Mouse (Mus musculus) kidney, embryonic 16.5 days (tissue): Measurements from ENCODE around the gene Dip2b. TPM values are rescaled to one million over a fixed set of nuclear protein-coding genes. Genes with fewer than 3 reads are reported as not detected.

Experiments used
- ATAC-seq: fragments of 200-750 bp; cut with Nextera tagmentation; 2 replicates; pipeline ENCODE4 v1.8.0; 2017; ENCODE audit warnings: moderate TSS enrichment; ENCODE audit not compliant: low FRiP score, low TSS enrichment
- H3K27ac ChIP-seq: fragments of 300-500 bp; sonication (generic); 2 replicates; pipeline ENCODE4 v1.5.1; 2014; ENCODE audit warnings: low read length
- H3K27me3 ChIP-seq: fragments of 300-500 bp; sonication (generic); 2 replicates; pipeline ENCODE4 v1.6.1; 2014; ENCODE audit warnings: low read length, control low read depth, mixed read lengths; ENCODE audit not compliant: insufficient read depth
- H3K36me3 ChIP-seq: fragments of 300-500 bp; sonication (generic); 2 replicates; pipeline ENCODE4 v1.6.1; 2014; ENCODE audit warnings: low read length, control low read depth, mixed read lengths; ENCODE audit not compliant: insufficient read depth
- H3K4me1 ChIP-seq: fragments of 300-500 bp; sonication (generic); 2 replicates; pipeline ENCODE4 v1.6.1; 2014; ENCODE audit warnings: low read length, control low read depth, mixed read lengths; ENCODE audit not compliant: insufficient read depth
- H3K4me2 ChIP-seq: fragments of 300-500 bp; sonication (generic); replicated peaks from 2 replicates; pipeline ENCODE4 v1.6.1; 2014; ENCODE audit warnings: low read depth, low read length
- H3K4me3 ChIP-seq: fragments of 300-500 bp; sonication (generic); 2 replicates; pipeline ENCODE4 v1.5.1; 2014; ENCODE audit warnings: mild to moderate bottlenecking, low read length
- H3K9ac ChIP-seq: fragments of 300-500 bp; sonication (generic); replicated peaks from 2 replicates; pipeline ENCODE4 v1.6.1; 2014; ENCODE audit warnings: low read length
- H3K9me3 ChIP-seq: fragments of 300-500 bp; sonication (generic); 2 replicates; pipeline ENCODE4 v1.6.1; 2016; ENCODE audit warnings: low read length, control low read depth
- WGBS: fragments of 180-500 bp; shearing (Covaris S2); extraction: QIAGEN DNeasy Blood & Tissue Kit; methylation state at CpG from one replicate; pipeline ENCODE4 v1.1.7; 2014; 5-methylcytosine and 5-hydroxymethylcytosine counted together
- polyA plus RNA-seq: library from polyadenylated mRNA; unstranded; fragments of >200 nt; fragmentation: Nextera tagmentation; extraction: Ambion mirVana; gene quantifications from 2 replicates; pipeline ENCODE4 v1.2.1, GENCODE M21; 2015

The Dip2b gene
- polyA plus RNA-seq: 8.8 and 11.0 TPM in 2 replicates

DNA sequence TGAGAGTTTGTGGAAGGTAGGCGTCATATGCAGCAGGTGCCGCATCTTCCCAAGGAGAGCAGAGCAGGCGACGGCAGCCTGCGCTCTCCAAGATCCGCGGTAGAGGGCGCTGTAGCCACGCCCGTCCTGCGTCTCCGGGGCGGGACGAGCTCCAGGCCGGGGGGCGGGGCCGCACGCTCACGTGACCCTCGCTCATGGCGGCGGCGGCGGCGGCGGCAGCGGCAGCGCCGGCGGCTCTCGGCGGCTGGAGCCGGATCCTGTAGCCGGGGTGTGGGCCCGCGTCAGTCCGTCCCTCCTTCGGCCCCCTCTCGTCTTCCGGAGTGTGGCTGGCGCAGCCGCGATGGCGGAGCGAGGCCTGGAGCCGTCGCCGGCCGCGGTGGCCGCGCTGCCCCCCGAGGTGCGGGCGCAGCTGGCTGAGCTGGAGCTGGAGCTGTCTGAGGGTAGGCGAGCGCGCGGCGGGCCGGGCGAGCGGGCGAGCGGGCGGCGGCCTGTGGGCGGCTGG, at the start of gene Dip2b:
Gene Dip2b, plus strand, starts transcription at position 195 of the 502 bp plus-strand sequence.
- H3K9ac ChIP-seq: peak within 1 kb of the TSS; percentile 95
- no peaks in the 10 kb centered on the region for H3K27me3 ChIP-seq
- H3K4me1 ChIP-seq: peaks cover 26% of the 10 kb centered on the region
- H3K27ac ChIP-seq: peak within 1 kb of the TSS; percentile 94
- H3K36me3 ChIP-seq: no peaks in the 10 kb centered on the region
- no peaks in the 10 kb centered on the region for H3K9me3 ChIP-seq
- peak within 1 kb of the TSS; percentile 70 for H3K4me3 ChIP-seq
- peak within 1 kb of the TSS; percentile 55 for H3K4me2 ChIP-seq
- ATAC-seq: peak; percentile 92
- WGBS: 0% methylated on average over 34 of the region's 68 CpGs

DNA sequence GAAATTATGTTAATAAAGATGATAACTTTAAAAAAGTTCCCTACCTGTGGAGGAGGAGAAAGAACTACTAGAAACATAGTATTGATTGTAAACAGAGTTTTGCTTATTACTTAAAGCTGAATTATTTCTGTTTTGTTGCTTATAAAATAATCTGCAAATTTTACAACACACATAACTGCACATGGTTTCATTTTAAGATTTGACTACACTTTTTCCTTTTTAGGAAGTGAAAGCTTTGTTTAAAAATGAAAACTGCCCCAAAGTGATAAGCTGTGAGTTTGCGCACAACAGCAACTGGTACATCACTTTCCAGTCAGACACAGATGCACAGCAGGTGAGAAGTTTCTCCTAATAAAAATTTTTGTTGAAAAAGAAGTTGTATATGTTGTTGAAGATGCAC, 45.4 kb upstream of the Dip2b start:
- H3K27me3 ChIP-seq: no peaks in the 10 kb centered on the region
- H3K9me3 ChIP-seq: no peaks in the 10 kb centered on the region
- no peaks in the 10 kb centered on the region for H3K4me1 ChIP-seq
- 98% methylated on average over 1 of the region's 1 CpGs for WGBS
- no peak for ATAC-seq
- no peak overlapping the region for H3K27ac ChIP-seq
- no peak overlapping the region for H3K4me3 ChIP-seq
- no peak overlapping the region for H3K9ac ChIP-seq
- no peak overlapping the region for H3K4me2 ChIP-seq
- H3K36me3 ChIP-seq: peaks cover 41% of the 10 kb centered on the region

DNA sequence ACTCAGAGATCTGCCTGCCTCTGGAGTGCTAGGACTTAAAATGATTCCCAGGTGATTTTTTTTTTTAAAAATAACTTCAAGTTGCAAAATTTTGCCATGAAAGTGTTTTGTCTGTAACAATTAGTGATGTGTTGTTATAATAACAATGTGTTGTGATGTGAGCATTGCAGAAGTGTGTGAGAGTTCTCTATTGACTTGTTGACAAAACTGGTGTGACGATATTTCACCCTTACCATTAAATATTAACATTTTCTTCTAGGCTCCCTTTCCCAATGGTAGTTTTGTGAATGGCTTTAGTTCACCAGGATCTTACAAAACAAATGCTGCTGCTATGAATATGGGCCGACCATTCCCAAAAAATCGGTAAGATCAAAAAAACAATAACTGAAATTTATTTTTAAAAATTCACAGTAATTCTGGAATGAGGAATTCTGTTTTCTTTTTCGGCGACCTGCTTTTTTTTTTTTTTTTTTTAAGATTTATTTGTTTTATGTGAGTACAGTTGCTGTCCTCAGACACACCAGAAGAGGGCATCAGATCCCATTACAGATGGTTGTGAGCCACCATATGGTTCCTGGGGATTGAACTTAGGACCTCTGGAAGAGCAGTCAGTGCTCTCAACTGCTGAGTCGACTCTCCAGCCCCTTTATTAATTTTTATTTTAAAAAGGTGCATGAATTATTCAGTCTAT, 41.2 kb upstream of the Dip2b start:
- H3K4me3 ChIP-seq: no peak overlapping the region
- peaks cover 46% of the 10 kb centered on the region for H3K36me3 ChIP-seq
- WGBS: 87% methylated on average over 6 of the region's 6 CpGs
- H3K9ac ChIP-seq: no peak overlapping the region
- no peak overlapping the region for H3K27ac ChIP-seq
- H3K4me1 ChIP-seq: no peaks in the 10 kb centered on the region
- no peaks in the 10 kb centered on the region for H3K9me3 ChIP-seq
- no peak overlapping the region for H3K4me2 ChIP-seq
- no peaks in the 10 kb centered on the region for H3K27me3 ChIP-seq
- no peak for ATAC-seq

DNA sequence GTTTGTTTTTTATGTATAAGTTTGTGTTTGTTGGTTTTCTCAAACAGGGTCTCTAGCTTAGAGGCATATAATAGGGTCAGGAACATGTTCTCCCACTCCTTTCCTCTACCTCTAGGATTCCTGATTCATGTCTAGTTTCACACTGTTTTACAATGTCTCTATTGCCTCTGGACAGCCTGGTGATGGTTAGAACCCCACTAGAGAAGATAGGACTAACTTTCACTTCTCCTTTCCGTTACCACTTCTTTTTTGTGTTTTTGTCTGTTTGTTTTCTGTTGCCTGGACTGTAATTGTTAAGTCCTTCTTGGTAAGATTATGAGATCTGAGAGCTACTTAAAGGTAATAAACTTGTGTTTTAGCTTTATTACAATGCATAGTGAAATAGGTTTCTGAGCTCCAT, 39.1 kb upstream of the Dip2b start:
- Histone ChIP-seq H3K36me3 (peaks cover 48% of the 10 kb centered on the region), H3K4me2 (no peak overlapping the region), H3K27ac (no peak overlapping the region), H3K4me1 (no peaks in the 10 kb centered on the region), H3K4me3 (no peak overlapping the region), H3K9ac (no peak overlapping the region), H3K9me3 (no peaks in the 10 kb centered on the region), H3K27me3 (no peaks in the 10 kb centered on the region)
- WGBS: 90% methylated on average over 1 of the region's 1 CpGs
- ATAC-seq: no peak

DNA sequence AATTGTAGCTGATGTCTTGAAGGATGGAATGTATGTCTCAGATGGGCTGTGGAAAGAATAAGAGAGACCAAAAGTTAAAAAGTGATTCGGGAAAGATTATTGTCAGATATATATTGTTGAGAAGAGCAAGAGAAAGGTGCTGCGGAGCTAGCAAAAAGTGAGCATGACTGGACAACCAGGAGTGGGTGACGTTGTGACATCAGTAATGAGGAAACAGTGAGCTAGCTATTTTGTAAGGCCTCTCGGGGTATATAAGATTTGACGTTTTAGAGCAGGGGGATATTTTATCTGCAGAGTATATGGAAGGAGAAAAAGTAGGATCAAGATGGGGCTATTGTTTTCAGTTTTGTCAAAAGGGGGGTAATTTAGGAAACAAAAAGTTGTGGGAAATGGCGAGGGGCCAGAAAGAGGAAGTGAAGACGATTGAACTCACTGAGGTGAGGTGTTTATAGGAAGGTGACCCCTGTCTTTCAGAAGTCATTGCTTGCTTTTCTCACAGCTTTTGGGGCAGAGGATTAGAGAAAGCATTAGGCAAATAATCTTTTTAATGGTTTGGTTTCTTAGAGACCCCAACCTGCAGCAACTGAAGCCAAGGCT, 33.7 kb upstream of the Dip2b start:
- Histone ChIP-seq H3K27me3 (no peaks in the 10 kb centered on the region), H3K4me3 (no peak overlapping the region), H3K27ac (no peak overlapping the region), H3K36me3 (peaks cover 63% of the 10 kb centered on the region), H3K4me2 (no peak overlapping the region), H3K4me1 (no peaks in the 10 kb centered on the region), H3K9ac (no peak overlapping the region), H3K9me3 (no peaks in the 10 kb centered on the region)
- no peak for ATAC-seq
- 84% methylated on average over 7 of the region's 7 CpGs for WGBS

DNA sequence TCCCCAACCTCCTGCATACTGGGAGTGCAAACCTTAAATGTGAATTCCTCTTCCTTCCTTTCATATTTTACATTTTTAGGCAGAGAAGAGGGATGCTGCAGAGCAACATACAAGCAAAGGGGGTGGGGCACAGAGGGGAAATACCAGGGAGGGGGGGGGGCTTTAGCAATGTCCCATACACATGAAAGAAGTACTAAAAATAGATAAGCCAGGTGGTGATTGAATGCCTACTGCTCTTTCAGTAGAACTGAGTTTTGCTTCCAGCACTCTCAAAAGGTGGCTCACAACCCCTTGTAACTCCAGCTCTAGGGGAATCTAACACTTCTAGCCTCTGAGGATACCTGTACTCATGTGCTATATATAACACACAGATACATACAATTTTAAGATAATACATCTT, 32.3 kb upstream of the Dip2b start:
- ATAC-seq: no peak

DNA sequence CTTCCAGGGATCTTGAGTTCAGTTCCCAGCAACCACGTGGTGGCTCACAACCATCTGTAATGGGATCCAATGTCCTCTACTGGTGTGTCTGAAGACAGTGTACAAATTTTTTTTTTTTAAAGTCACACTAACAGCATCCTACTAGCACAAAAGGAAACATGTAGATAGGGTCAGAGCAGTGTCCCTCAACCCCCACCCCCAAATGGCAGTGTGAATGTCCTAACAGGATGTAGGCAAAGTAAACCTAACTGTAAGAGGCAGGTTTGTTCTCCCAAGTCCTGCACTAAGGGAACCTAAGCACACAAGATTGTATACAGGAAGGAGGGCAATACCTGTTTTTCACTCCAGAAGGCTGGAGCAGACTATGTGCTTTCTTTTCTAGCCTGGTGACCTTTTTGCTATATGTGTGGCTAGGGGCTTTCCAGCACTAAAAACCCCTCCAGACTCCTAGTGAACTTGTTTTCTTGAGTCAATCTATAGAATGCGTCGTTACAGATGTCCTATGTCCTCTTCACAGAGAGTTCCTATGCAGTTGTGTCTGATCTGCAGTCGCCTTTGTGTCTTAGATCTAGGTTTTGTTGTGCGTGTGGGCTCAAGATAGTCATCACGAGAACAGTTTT, 20.1 kb upstream of the Dip2b start:
- no peak for ATAC-seq

More for the DNA sequence above, 32.3 kb upstream of the Dip2b start:
- Histone ChIP-seq H3K27ac (no peak overlapping the region), H3K4me2 (no peak overlapping the region), H3K9me3 (no peaks in the 10 kb centered on the region), H3K36me3 (peaks cover 66% of the 10 kb centered on the region), H3K4me3 (no peak overlapping the region), H3K4me1 (no peaks in the 10 kb centered on the region), H3K27me3 (no peaks in the 10 kb centered on the region), H3K9ac (no peak overlapping the region)

DNA sequence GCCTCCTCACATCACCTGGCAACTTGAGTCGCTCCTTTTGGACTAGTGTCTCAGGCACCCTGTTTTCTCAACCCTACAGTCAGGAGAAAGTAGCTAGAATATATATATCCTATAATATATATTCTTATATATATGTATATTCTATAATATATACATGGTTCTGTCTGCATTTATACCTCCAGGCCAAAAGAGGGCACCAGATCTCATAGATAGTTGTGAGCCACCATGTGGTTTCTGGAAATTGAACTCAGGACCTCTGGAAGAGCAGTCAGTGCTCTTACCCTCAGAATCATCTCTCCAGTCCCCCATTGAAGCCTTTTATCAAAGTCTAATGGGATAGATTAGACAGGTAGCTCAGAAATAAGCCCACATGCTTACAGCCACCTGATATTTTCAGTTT, 17.3 kb upstream of the Dip2b start:
- H3K9me3 ChIP-seq: no peaks in the 10 kb centered on the region
- H3K9ac ChIP-seq: no peak overlapping the region
- no peak overlapping the region for H3K4me2 ChIP-seq
- no peak overlapping the region for H3K4me3 ChIP-seq
- no peaks in the 10 kb centered on the region for H3K4me1 ChIP-seq
- H3K36me3 ChIP-seq: 0 out of 2 replicates have a peak, but pooled peaks cover 3% of the 10 kb centered on the region
- no peak for ATAC-seq
- no peak overlapping the region for H3K27ac ChIP-seq
- no peaks in the 10 kb centered on the region for H3K27me3 ChIP-seq
- WGBS: 100% methylated on average over 1 of the region's 1 CpGs

More for the DNA sequence above, 20.1 kb upstream of the Dip2b start:
- no peaks in the 10 kb centered on the region for H3K27me3 ChIP-seq
- 68% methylated on average over 6 of the region's 6 CpGs for WGBS
- no peak overlapping the region for H3K4me2 ChIP-seq
- no peak overlapping the region for H3K4me3 ChIP-seq
- 0 out of 2 replicates have a peak overlapping the region, but pooled peaks have one; percentile 4 for H3K27ac ChIP-seq
- H3K9ac ChIP-seq: no peak overlapping the region
- H3K36me3 ChIP-seq: peaks cover 8% of the 10 kb centered on the region; the same call in 1 of the 2 replicates
- H3K9me3 ChIP-seq: no peaks in the 10 kb centered on the region
- no peaks in the 10 kb centered on the region for H3K4me1 ChIP-seq

DNA sequence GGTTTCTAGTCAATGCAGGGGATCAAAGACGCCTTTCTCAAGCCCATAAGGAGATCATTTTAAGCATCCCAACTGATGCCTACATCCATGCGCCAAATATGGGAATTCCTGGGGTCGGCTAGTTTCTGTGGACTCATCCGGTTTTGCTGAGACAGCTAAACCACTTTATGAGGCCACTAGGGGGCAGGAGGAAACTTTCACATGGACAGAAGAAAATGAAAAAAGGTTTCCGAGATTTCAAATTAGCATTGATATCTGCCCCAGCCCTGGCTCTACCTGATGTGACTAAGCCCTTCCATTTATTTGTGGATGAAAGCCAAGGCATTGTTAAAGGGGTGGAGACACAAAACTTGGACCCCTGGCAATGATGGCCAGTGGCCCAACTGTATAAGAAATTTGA, 15.5 kb upstream of the Dip2b start:
- H3K27ac ChIP-seq: no peak overlapping the region
- no peak overlapping the region for H3K4me2 ChIP-seq
- 17% methylated on average over 5 of the region's 5 CpGs for WGBS
- H3K9ac ChIP-seq: no peak overlapping the region
- no peaks in the 10 kb centered on the region for H3K27me3 ChIP-seq
- no peaks in the 10 kb centered on the region for H3K36me3 ChIP-seq
- no peak for ATAC-seq
- H3K4me3 ChIP-seq: no peak overlapping the region
- H3K4me1 ChIP-seq: no peaks in the 10 kb centered on the region
- H3K9me3 ChIP-seq: no peaks in the 10 kb centered on the region
